Mouse (Mus musculus) 3134 (cell line): ENCODE results near the gene Tgfbrap1.

ENCODE experiments used
- DNase-seq: peaks from one replicate; pipeline ENCODE4 v3.0.0-alpha.2; 2011; ENCODE audit warnings: low spot score; ENCODE audit not compliant: insufficient read length; ENCODE audit errors: extremely low read depth

Gene Tgfbrap1

DNA sequence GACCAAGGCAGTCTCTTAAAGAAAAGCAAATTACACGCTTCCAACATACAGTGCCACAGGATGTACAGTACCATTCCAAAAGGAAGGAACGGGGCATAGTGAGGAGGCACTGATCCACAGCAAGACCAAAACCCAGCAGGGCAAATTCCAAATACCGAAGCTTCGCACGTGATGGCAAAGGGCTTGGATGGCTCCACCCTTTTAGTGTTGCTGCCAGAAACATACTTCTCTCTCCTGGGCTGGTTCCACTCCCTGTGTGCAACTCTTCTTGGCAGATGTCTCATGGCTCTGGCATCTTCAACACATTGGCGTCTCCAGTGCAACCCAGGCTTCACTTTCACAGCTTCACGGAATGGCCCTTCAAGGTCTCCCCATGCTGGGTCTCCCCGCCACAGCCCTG is 19.0 kb upstream of the Tgfbrap1 start:
- no peak for DNase-seq

DNA sequence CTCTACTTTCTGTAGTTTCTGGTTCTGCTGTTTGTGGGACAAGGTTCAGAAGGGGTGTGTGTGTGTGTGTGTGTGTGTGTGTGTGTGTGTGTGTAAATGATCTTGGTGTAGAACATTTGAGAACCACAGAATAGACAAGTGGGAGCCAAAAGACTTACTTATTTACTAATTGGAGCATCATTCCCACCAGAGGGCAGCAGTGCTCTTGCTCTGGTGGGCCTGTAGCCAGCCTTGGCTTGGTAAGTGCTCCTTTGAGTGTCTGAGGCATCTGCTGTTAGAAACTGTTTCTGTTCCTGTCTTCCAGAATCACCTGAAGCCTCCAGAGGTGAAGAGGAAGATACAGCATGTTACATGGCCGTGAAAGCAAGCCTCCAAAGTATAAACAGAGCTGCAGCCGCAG is 14.4 kb upstream of the Tgfbrap1 start:
- DNase-seq: peak; percentile 42

DNA sequence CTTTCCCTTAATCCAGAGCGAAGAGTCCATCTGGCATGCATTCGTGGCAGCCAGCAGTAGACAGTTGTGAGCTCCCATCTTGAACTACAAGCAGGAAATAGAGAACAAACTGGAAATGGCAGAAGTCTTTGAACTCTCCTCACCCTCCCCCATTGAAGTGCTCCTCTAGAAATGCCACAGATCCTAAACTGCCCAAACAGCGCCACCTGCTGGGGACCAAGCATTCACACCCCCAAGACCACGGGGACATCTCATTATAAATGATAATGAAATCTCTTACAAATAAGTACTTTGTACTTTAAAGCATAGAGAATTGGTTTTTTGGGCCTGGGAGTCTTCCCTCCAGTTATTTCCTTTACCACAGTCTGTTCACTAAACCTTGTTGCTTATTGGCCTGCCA is 12.1 kb upstream of the Tgfbrap1 start:
- DNase-seq: no peak

DNA sequence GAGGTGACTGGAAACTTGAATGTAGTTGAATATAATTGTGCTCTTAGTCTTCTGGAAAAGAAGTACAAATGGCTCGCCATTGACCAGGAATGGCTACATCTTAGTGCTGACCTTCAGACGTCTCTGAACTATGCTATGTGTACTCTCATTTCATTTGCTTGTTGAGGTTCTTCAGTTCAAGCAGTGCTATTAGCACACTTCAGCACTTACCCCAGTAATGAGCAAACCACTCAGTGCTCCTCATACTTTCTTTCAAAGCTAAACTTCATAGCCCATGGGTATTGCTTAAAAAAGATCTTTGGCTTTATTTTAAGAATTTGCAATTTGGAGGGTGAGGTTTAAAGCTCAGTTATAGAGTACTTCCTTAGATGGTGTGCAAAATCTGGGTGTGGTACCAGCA is 10.3 kb upstream of the Tgfbrap1 start:
- no peak for DNase-seq

DNA sequence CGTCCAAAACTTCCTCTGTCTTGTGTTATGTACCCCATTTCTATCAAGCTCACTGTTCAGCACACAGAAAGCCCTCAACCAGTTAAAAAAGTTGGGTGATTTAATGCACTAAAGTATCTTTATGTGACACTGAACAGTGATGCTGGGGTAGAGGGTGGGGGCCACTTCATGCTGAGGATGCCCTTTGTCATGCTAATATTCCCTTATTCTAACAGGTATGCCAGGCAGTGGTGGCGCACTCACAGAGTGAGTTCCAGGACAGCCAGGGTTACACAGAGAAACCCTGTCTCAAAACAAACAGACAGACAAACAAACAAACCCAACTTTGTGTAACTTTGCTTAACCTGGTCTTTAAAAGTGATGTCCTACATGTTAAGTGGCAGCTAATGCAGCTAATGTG is 4.2 kb downstream of the Tgfbrap1 start:
- no peak for DNase-seq

DNA sequence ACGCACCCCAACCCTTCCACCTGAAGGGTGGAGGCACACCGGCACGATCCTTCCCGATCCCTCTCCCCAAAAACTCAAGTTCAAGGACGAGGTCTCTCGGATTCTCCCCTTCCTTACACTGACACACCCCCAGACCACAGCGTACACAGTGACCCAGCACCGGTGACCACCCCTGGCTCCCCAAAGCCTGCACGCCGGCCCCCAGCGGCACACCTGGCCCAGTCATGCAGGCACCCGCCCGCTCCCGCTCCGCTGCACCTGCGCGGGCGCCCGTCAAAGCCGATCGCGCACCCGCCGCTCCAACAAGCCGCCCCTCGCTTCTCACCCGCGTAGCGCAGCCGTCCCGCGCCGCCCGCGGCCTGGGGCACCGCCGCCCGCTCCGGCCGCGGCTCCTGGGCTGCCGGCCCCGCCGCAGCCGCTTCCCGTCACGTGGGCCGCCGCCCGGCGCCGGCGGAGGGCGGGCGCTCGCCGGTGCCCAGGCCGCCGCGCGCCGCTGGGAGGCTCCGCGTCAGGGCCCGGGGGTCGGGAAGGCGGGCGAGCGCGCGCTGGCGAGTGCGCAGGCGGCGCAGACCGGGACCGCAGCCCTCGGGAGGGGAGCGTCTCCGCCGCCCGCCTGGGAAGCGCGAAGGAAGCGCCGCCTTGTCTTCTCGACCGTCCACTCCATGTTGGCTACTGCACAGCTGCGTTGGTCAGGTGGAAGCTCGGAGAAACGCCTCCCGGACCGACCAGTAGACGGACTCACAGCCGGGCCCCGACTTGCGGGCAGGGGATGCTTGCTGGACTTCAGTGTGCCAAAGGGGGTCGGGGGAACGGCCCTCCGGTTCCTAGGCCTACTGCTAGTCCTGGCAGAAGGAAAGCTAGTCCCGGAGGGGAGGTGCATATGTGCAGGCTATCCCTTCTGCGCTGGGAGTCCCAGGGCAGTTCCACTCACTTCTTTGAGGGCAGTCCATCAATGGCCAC is 6.1 kb downstream of the Tgfbrap1 start:
- DNase-seq: peak; percentile 85

DNA sequence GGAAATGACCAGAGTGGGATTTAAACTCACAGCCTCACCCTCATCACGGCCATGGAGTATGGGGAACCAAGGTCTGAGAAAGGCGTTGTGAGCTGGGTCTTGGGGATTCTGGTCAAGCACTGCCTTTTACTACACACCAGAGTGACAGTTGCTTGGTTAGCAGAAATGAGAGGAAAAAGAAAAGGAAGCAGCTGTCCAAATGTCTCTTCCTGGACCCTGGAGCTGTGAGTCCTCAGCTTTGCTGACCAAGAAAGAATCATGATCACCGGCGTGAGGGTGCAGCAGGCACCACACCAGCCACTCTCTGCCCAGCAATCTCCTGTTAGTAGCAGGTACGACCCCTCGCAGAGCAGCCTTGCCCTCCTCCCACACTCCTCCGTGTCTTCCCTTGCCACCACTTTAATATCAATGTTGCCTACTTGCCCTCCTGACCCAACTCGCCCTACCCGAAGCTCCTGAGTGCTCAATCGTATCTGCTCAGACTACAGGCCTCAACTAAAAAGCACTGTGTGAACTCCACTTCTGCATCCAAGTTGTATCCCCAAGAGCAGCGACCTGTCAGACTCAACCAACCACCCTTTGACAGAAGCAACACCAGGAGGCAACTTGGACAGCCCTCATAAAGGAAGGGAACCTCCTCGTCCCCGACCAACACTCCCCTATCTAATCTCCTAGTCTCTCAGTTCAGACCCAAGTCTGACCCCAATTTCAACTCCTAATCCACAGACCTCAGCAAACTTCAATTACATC is 7.0 kb downstream of the Tgfbrap1 start:
- DNase-seq: peak; percentile 24

DNA sequence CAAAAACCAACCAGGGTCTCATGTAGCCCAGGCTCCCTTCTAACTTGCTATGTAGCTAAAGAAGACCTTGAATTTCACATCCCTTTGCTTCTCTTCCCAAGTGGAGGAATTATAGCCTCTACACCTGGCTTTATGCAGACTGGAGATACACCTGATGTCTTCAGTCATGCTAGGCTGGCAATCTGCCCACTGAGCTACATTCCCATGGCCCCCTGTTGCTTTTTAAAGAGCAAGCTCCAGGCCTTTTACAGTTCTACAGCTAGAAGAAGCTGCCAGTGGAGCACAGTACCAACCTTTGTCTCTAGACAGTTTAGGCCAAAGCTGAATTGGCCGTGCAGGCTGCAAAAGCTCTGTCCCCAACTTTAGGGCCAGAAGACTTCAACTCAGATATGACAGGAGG is 8.0 kb downstream of the Tgfbrap1 start:
- DNase-seq: no peak

DNA sequence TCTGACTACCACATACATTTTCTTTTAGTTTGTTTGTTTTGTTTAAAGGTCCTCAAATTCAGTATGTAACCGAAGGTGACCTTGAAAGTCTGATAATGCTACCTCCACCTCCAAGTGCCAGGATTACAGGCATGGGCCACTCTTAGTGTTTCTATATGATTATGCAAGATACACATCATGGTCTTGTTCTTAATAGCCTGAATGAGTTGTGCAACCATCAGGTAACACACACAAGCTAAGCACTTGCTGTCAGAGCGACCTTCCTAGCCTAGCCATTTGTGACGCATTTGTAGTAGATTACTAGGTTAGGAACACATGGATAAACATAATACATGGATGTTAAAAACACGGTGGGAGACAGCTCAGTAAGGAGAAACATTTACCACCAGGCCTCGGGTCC is 15.5 kb downstream of the Tgfbrap1 start:
- DNase-seq: no peak

DNA sequence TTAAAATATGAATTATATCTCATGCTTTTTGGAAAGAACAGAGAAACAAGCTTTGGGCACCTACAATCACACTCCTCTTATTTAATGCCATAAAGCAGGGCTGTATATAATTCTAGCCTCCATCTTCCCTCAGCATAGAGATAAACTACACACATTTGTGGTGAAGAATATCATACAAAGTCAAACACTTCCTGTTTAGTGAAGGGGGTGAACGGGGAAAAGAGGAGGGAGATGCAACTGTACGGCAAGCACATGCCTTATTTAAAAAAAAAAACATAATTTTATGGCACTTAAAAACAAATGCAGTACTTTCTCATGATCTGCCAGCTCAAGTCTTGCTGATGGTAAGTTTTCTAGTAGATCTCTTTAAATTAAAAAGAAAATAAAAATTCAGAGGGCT is 20.3 kb downstream of the Tgfbrap1 start:
- no peak for DNase-seq

DNA sequence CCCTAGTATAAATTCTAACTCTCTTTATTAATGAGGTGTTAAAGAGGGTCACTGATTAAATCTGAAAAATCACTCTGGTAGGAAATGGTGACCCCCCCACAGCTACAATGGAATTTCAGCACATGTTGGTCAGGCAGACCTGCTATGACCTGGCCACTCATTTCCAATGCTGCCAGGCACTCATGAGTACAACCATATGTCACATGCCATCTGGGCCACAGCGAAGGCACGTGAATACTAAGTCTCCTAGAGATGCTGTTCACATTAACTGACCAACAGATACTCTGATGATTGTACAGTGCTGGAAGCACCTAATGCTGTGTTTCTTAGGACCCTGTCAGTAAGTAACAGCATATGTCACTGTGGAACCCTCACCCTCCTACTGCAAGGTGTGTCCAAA is 23.6 kb downstream of the Tgfbrap1 start:
- DNase-seq: no peak

DNA sequence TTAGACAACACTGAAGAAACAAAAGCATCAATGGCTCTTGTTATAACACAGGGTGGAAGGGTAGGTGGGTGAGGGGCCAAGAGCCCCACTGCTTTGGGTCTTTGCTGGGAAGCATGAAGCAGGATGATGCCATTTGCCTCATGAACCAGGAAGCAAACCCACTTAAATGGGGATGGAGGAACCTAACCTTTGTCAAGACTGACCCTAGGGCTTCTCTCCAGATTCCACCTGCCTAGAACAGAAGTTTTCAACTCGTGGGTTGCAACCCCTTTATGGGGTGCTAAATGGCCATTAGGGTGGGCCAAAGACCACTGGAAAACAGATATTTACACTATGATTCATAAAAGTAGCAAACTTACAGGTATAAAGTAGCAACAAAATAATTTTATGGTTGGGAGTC is 25.9 kb downstream of the Tgfbrap1 start:
- no peak for DNase-seq

DNA sequence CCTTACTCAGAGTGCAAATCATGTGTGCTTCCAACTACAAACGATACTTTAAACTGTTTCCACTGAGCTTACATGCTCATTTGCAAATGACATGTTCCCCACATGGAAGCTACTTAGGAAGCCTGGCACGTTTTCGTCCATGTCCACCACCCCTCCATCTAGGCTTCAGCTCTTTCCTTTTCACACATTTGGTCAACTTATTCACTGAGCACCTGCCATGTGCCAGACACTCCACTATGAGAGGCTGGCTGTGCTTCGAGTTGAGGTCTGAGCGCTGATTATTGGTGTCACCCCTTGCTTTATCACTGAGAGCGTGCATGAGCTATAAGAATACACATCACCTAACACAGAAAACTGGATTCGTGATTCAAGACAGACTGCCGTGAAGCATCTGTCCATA is 26.4 kb downstream of the Tgfbrap1 start:
- DNase-seq: no peak

DNA sequence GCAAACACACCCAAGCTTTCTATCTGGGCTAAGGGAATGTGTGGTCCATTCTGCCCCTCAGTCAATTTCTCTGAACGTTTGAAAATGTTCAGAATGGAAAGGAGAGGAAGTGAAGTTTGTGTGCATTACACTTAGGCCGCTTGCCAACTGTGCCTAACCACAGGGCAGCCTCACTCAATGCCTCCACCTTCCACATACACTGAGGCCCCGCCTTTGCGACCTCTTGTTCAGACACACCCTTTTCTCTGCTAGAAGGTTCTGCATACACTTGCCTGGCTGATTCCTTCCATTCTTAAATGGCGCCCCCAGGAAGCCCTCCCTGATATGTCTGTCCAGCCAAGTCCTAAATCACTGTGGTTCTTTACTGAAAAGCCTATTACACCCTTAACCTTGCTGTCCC is 27.7 kb downstream of the Tgfbrap1 start:
- DNase-seq: no peak

DNA sequence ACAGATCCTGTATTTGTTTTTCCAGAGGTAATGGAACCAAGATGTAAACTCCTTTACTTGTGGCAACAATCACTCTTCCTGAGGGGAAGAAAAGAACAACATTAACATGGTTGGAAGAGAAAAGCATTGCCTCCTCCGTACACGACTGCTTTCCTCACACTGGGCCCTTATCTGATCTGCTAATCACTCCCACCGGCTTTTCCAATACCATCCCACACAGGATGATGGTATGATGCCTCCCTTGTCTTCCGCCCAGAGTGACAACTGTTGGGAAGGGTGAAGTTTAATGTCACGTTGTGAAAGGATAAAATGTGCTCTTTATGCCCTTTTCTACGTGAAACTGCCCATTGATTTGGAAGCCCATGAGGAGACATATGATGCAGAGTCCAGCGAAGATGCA is 30.9 kb downstream of the Tgfbrap1 start:
- no peak for DNase-seq

DNA sequence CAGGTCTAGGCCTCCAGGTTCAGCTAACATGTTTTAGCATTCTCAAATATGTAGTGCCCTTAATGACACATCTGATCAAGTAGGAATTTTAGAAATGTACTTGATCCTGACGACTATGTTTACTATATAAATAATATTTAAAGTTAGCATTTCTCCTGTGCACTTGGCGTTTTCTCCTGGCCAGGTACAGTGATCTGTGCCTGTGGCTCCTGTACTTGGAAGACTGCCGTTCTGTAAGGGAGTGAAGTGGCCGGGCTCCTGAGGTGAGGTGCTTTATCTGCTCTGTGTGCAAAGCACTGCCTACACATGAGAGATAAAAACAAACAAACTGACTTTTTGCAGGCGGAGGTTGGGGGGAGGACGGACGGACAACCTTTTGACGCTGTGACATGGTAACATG is 31.9 kb downstream of the Tgfbrap1 start:
- DNase-seq: no peak

DNA sequence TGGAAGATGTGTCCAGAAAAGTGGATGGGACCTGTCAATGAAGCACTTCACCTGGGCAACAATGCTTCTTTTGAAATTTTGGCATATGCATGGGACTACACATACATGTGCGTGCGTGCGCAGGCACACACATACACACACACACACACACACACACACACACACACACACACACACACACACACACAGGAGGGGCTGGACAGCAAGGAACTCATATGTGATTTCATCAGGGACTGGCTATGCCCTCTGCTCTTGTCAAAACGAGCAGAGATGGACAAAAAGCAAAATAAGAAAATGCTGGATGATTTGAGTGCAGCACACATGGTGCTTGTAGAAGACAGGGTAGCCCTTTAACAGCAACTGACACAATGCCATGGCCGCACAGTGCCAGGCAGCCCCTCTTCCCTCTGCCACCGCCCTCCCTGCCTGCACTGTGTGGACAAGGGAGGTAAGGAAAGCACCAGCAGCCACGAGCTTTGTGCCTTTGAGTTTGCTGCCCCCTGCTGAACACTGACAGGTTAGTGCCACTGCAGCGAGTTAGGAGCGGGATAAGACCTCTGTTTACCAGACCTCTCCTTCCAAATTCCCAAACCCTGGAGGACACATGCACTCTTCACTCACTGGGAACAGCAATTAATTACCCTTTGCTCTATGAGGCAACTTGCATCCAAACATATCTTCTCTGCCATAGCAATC is 32.7 kb downstream of the Tgfbrap1 start:
- DNase-seq: peak; percentile 21

DNA sequence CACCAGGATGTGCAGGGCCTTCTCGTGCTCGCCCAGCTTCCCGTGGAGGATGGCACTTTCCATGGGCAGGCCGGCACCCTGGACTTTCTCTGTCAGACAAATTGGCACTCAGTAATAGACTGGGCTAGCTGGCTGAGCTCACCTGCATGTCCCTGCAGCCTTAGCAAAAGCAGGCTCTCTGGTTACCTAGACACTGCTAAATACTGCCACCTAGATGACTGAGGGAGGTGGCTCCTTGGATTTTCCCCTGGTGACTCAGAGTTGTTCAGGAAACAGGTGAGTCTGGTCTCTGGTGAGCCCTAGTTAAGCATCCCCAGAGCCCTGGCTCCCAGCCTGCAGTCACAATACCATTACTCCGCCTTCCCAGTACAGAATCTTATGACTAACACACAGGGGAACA is 46.5 kb downstream of the Tgfbrap1 start:
- no peak for DNase-seq

DNA sequence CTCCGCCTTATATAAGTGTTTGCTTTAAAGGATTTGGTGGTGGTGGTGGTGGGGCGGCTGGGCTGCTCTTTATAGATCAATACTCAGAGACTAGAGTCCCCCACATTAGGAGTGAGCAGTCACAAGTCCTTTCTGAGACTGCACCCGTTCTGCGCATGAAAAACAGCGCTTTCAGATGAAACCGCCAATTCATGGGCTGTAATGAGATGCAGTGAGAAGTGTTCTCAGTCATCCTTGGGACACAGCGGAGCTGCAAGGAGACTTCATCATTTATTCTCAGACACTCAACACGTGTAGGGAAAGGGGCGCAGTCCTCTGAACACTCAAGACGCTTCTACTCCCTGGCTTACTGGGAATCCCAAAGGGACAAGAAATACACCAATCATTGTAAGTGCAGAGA is 50.6 kb downstream of the Tgfbrap1 start:
- DNase-seq: no peak

DNA sequence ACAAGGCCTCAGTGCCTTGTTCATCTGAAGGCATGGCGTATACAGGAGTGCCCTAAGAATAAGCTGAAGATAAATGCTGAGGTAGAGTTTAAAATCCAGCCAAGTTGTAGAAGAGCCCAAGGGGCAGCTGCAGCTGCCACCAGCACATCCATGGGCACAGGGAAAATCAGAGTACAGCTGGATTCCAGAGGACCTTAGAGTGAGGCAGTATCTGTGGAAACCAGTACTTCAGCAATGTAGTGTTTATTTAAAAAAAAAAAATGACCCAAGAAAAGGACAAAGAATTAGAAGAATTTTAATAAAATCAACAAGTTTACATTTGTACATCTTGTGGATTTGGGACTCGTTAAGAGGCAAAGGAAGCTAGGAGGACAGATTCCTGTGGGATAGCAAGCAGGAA is 51.4 kb downstream of the Tgfbrap1 start:
- no peak for DNase-seq

DNA sequence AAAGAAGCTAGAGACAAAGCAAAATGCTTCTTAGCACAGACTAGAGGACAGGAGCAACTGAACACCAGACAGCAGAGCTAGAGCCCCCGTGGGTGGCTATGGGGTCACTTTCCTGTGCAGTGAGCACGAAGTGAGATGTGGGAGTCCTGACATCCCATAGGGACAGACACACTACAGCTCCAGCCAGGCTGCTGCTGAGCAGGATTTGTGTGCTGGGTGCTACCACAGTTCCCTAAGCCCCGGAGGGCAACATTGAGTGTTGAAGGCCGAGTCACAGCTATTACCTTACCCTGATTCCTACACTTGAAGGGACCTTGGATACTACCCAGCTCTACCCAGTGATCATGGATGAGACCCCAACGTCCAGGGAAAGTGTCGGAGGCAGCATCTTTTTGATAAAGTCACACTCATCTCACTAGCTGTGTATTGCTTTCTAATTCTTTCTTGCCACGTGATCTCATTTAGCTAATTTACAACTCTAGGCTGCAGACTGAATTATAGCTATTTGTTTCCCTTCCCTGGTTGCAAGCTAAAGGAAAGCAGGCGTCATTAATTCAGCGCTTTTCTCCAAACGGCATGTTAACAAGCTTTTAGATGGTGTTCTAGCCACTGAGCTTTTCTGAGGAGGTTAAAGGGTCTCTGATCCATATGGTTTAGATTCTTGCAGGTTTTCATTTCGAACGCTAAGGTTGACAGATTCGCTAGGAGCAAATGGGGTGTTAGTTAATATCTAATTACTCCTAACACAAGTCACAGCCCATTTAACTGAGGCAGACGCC is 53.0 kb downstream of the Tgfbrap1 start:
- no peak for DNase-seq
